Mouse (Mus musculus) left cerebral cortex, adult 9 months (tissue): ENCODE results near the gene Cbs.
A peak's percentile ranks its signal among the peaks of the same experiment; 100 is the strongest.

ENCODE experiments used
- DNase-seq, 2 experiments: peaks; one replicate each; pipeline ENCODE4 v3.0.0; 2022; ENCODE audit warnings: low spot score in 2 of 2

The Cbs gene

DNA sequence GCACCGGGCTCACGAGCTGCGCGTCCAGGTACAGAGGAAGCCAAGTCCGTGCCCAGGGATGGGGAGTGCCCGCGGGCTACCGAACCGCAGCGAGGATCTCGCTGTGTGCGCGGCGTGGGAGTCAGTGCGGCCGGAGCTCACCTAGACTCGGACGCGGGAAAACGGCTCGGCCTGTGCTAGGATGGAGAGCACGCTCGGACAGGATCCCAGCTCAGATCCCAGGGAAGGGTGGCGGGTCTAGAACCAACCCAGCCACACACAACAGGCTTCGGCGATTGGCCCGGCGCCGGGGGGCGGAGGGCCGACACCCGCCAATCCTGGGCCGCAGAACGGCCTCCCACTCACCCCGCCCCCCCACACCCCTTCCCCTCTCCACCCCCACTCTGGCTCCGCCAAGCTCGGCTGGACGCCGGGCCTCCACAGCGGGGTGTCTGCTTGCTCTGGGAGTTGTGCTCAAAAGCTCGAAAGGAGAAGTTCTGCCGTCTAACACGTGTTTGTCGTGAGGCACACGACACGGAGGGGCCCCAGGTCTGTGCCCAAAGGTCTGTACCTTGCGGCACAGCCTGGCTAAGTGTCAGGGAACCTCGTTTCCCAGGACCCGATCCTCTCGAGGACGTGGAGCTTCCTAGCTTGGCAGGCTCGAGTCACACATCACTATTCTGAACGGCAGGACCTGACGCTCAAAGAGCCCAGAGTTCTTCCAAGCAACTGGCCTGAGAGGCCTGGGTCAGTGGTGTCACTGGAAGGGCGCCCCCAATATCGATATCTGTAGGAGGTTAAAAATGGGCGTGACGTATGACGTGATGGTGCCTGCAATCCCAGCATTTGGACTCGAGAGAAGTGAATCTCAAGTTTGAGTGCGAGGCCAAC, at the start of gene Cbs:
TSS of gene Cbs (minus strand) at position 297 of the 870 bp plus-strand sequence.
- DNase-seq, result peak in 1 of 2 experiments; percentile 47

DNA sequence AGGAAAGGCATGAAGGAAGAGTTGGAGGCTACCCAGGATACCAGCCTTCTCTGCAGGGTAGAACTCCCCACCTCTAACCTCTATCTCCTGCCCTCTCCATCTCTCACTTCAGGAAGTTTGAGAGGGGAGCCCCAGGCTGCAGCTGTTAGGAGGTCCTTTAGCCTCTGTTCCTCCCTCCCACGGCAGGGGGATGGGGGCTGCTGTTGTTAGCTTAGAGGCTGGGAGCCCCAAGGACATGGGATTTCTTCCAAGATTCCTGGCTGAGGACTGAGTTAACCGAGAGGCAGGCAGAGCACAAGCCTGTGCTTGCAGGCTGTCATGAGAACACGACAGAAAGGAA, 49.2 kb upstream of the Cbs start:
- DNase-seq, result no peak

DNA sequence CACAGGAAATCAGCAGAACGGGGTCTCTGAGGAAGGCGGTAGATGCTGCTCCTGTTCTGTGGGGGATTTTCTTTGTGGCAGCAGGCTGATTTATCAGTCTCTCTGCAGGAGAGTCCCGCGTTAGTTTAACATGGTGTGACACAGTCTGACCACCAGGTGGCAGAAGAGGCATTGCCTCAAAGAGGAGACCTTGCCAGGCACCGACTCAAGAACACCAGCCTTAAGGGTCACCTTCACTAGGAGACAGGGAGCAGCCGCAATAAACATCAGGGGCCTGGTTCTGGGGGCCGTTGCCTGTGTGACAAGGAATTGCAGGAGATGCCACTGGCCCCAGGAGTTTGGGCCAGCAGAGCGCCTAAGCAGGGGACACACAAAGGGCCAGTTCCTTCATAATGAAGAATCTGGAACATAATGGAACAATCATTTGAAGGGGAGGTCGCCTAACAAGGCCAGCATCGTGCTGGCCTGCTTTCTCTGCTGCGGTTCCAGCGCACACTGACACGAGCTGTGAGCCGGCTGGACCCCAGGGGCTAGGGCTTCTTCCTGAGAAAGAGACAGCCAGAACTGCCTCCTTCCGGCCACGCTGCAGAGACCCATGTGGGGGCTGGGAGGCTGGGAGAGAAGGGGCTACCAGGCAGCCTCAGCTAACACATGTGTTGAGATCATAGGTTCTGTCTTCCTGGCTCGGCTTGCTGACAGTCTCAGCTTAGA, 48.6 kb upstream of the Cbs start:
- DNase-seq, result peak; percentile 55 to 85

DNA sequence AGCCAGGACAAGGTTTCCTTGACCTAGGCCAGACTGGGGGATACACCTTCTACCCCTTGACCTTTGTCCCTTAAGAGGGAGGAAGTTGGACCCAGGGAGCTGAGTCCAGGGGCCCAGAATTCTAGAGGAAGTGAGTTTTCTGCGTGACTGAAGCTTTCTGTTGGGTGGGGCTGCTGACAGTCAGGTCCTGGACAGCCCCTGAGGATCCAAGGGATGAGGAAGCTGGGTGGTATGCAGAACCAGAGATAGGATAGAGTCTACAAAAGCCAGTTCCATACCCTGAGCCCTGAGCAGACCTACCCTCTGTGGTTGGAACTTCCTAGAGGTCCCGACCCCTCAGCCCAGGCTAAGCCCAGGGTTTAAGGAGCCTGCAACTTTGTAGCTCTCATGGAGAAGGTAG, 43.4 kb upstream of the Cbs start:
- DNase-seq, result no peak

DNA sequence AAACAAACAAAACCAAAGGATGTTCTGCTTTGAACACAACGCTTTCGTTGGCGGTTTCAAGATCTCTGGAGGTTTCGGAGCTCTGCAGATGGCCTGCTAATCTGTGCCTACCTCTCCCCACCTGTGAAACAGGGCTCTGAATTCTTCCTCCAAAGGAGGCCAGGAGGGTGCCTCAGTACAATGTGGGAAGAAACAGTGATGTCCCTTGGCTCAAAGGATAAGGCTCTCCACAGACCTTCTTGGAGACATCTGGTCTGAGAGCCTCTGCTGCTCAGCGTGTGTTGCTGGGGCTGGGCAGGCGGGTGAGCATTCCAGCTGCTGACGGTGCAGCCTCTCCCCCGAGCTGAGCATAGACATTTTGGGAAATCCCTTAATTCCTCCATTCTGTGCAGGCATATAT, 40.5 kb upstream of the Cbs start, which contains the start of gene Cryaa:
TSS of gene Cryaa (plus strand) at position 301 of the 400 bp plus-strand sequence.
- no peak for DNase-seq

DNA sequence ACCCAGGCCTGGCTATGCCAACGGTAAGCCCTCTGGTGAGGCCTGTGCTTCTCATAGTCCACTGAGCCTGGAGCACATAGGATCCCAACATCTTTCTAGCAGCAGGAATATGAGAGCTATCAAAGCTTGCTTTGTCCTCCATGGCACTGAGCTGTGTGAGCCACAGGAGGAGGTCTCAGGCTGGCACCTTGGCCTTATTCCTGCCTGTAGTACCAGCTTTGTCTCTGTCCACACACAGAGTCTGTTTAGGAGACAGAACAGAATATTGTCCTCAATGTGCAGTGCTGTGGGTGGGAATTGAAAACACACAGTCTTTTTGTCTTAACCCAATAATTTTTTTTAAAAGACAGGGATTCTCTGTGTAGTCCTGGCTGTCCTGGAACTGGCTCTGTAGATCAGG, 37.4 kb upstream of the Cbs start:
- peak; percentile 42 to 50 for DNase-seq

DNA sequence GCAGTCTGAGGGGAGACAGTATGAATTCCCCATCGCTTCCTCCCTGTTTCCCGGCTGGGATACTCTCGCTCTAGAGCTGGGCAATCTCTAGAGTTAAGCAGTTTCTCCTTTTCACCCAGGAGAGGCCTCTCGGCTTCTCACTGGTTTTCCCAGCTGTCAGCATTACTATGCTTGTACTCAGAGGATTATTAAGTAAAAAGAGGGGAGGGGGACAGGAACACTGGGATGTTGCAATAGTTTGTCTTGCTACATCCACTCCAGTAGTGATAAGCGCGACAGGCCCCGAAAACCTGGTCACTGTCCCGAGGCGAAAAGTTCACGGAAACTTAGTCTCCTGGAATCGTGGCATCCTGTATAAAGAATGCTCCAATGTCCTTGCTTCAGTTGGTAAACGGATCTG, 35.2 kb upstream of the Cbs start:
- DNase-seq, result no peak

DNA sequence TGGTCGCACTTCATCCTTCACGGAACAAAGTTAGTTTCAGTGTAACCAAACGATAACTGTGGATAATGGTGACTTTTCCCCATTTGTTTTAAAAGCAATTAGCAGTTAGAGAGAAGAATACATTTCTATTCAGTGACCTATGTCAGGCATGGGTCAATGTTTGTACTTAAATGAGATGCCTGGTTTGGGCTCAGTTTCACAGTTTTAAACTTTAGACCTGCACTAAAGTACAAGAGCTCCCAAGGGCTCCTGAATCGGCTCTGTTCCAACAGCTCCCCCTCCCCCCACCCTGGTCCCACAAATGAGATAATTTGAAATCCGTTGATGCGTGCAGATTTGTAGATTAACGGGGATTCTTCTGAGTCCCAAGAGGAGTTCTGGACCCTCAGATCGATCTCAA, 34.7 kb upstream of the Cbs start:
- DNase-seq, result no peak

DNA sequence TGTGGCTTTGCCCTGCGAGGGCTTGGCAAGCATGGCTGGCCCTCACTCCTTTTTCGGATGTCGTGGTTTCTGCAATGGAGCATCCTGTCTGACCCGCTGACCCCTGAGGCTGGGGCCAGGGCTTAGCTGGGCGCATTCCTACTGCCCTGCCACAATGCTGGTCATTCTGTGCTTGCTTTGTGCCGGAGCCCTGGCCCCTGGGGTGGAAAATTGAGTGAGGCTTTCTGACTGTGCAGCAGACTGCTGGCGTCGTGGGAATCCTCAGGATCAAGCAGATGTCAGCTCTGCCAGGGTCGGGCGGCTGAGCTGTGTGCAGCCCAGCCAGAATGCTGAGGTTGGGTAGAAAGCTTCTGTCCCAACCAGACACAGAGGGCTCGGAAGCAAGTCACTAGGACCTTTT, 33.1 kb upstream of the Cbs start:
- DNase-seq, result no peak

DNA sequence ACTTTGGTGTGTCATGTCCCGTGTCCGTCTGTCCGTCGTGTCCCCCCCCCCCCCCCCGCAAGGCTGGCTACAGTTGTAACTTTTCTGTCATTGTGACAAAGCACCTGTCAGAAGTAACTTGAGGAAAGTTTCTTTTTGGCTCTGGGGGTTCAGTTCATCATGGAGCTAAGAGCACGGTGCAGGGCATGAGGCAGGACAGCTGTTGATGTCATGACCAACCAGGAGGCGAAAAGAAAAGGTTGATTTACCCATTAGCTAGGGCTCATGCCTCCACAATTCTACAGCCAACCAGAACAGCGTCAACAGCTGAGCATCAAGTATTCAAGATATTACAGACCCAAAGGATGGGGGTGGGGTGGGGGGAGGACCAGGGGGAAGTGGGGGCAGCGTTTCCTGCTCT, 31.3 kb upstream of the Cbs start:
- no peak for DNase-seq

DNA sequence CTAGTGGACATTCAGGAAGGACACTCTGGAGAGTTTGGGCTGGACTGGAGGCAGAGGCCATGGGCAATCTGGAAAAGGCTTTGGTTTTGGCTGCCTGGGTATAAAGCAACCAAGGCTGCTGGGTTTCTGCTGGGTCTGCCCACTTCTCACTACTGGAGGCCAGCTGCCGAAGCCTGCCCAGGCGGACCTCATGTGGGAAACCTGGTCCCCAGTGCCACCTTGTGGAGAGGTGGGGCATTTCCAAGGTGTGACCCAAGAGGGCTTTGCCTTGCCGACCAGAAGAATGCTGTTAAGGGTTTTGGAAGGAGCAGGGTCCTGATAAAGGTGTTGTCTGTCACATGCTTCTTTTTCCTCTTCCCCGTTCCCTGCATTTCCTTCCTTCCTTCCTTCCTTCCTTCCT, 27.7 kb upstream of the Cbs start:
- DNase-seq, result peak in 1 of 2 experiments; percentile 82

DNA sequence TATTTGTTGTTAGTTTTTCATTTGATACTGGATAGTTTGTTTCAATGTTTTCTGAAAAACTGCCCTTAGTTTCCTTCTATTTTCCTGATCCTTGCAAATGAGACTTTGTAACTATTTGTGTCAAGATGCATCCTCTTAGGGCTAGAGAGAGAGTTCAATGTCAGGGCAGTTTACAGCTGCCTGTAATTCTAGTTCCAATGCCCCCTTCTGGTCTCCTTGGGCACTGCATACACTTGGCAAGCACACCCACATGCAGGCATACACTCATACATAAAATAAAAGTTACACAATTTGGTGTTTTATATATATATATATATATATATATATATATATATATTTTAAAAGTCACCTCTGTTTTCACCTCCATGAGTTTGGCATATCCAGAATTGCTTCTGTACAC, 25.8 kb upstream of the Cbs start:
- DNase-seq, result no peak

DNA sequence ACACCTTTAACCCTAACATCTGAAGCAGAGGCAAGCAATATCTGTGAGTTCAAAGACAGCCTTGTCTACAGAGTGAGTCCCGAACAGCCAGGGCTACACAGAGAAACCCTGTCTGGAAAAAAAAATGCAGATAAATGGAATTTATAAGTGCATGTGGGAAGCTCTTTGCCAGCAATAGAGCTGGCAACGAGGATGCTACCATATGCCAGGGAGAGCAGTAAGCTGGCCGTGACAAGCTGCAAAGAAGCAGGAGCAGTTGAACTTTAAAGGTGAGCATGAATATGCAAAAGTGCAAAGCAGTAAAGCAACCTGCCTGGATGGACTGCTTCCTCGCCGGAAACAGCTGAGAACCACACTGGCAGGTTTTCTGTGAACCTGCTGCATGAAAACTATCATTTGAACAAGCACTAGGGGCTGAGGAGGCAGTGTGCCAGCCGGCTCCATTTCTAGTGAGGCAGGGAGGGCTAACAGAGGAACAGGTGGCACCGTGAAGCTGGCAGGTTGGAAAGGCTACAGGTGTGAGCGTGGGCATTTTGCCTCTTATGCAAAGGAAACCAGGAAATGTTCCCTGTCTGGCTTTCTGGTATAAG, 23.7 kb upstream of the Cbs start:
- peak in 1 of 2 experiments; percentile 84 for DNase-seq

DNA sequence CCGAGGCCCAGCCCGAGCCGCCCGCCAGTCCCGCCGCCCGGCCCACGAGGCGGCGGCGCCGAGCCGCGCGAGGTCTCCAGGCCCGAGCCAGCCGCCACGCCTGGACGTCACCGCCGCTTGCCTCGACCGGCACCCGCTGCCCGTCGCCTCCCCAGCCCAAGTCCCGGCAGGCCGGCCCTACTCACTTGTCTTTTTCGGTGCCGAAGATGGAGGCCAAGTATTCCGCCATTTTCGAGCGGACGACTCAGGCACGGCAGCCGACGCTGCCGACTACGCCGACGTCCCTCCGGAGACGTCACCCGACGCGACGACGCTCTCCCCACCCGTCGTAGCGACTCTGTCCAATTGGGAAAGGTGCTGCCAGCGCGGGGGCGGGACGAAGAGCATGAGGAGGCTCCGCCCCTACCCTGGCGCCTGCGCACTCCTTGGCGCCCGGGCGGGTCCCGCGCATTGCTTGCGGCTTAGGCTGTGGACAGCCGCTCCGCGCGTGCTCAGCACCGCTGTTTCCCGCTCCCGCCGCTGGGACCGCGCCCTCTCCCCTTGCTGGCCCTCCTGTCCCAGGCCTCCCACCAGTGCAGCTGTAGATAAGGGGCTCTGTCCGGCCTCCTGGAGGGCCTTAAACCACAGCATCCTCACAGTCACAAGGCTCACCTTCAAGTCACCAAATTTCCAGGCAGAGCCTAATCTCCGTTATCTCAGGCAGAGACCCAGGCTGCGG, 21.6 kb upstream of the Cbs start, which contains the start of gene U2af1:
TSS of gene U2af1 (minus strand) at position 425 of the 718 bp plus-strand sequence.
- peak; percentile 93 to 98 for DNase-seq

DNA sequence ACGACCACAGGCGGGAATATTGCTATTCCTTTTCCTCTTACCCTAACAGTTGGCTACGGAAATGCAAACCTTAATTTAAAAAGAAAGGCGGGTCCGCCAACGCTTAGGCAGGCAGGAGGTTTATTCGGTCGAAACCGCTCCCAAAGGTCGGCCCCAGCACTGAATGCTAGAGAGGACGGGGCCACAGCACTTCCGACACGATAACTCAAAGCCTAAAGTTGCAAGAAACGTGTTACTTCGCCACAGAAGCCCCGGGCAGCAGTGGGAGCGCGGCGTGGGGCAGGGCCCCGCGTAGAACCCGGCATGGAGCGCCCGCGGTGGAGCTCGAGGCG, 21.1 kb upstream of the Cbs start:
- no peak for DNase-seq

DNA sequence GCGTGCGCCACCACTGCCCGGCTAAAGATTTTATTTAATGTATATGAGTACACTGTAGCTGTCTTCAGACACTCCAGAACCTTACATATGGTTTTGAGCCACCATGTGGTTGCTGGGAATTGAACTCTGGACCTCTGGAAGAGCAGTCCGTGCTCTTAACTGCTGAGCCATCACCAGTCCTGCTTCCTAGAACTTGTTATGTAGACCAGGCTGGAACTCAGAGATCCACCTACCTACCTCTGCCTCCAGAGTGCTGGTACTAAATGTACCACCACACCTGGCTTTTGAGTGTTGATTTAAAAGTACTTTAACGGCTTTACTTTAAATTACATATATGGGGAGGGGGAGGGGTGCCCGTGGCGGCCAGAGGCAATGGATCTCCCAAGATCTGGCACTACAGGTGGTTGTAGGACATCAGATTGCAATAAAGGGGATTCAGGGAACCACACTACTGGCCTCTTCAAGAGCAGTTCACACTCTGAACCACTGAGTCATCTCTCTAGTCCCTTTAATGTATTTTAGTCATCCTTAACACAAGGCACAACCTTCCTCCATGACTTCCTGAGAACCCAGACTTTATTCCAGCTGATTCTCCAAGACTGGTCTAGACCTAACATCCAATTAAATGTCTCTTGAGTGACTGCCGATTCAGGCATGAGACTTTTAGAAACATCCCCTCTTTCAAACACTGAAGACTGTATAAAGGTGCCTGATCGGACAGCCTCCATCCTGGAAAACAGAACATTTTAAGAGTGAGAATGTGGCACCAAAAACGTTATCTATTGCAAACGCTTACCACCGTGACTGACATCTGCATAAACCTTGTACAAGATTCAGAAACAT, 20.3 kb upstream of the Cbs start:
- no peak for DNase-seq

DNA sequence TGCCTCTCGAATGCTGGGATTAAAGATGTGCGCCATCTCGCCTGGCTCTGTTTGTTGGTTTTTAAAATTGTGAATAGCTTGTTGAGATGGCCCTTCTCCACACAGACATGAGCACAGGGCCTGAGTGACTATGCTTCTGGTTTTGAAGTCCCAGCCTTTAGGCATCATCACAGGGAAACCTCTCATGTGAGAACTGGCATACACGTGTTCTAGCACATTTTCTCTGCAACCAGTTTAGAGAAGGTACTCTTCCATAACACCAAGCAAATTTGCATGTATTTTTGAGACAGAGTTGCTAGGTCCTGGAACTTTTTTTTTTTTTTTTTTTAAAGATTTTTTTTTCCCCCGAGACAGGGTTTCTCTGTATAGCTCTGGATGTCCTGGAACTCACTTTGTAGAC, 19.6 kb upstream of the Cbs start:
- no peak for DNase-seq

DNA sequence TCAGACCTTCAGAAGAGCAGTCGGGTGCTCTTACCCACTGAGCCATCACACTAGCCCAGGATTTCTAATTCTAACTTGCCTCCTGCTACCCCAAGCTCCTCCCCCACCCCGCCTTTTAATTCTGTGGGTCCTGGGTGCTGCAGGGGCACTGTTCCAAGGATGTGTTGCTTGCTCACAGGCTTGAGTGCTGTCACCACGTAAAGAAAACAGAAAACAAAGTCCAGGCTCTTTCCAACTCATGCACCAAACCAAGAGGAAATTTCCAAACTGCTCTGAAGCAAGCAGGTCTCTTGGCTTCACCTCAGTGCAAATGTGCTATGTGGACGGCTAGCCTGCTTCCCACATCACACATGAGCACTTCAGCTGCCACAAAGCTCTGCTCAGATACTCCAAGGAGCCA, 18.3 kb upstream of the Cbs start:
- no peak for DNase-seq

DNA sequence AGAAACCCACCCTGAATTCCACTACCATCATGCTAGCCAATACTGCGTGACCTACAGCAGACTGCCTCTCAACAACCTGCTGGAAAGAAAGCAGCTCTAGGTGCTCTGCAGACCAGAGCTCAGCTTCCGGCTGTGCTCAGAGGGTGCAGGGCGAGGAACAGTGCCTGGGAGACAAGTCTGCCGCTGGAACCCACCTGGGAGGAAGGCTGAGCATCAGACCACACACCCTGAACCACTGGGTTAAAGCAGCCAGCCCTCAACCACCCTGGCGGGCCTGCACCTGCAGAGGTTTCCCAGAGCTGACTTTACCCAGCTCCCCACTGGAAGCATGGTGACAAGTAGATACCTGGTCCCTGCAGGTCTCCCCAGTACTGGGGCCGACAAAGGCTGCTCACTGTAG, 16.2 kb upstream of the Cbs start:
- no peak for DNase-seq

DNA sequence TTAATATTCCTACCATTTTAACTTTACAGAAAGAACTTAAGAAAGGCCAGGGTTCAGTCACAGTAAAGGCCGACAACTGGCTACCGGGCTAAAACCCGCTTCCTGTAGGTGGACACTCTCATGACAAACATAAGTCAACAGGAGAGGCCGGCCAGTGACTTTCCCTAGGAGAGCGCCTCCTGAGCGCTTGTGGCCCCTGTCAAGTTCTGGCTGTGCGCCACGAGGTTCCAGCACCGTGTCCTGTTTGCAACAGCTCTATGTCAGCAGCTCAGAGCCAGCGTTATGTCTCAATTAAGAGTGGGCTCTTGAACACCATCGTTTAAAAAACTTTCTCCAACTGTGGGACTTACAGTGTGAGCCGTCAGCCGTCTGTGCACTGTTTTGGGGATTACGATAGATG, 15.1 kb upstream of the Cbs start:
- no peak for DNase-seq
